Mouse (Mus musculus) MN1 (cell line): Measurements from ENCODE around the gene Hist1h3c.
"Not testable (repeated sequence)": the region's sequence is repeated elsewhere in the genome, so short reads cannot be mapped to it uniquely, and the experiment has no call there.

Source experiments
- DNase-seq: peaks from one replicate; pipeline ENCODE4 v3.0.0-alpha.2; 2016; ENCODE audit warnings: low spot score

Hist1h3c gene

GRCm38 (mm10) chr13:23705751-23706356 lies 39.5 kb downstream of the Hist1h3c start:
- DNase-seq: no peak

- DNase-seq: not testable (repeated sequence)
Measured at GRCm38 (mm10) chr13:23702801-23703200, 42.6 kb downstream of the Hist1h3c start.

GRCm38 (mm10) chr13:23702220-23702619 lies 43.2 kb downstream of the Hist1h3c start:
- DNase-seq: no peak

GRCm38 (mm10) chr13:23700786-23701520 lies 44.4 kb downstream of the Hist1h3c start:
- DNase-seq: peak; percentile 81

- no peak for DNase-seq
Measured at GRCm38 (mm10) chr13:23699767-23700166, 45.6 kb downstream of the Hist1h3c start.

- no peak for DNase-seq
Measured at GRCm38 (mm10) chr13:23698996-23699395, 46.4 kb downstream of the Hist1h3c start.

- DNase-seq: peak; percentile 97
Measured at GRCm38 (mm10) chr13:23698300-23698693, 47.1 kb downstream of the Hist1h3c start, which contains the start of gene Hist1h4c. Gene Hist1h4c (minus strand): TSS chr13:23698454.

- peak; percentile 76 for DNase-seq
Measured at GRCm38 (mm10) chr13:23697491-23698299, 47.7 kb downstream of the Hist1h3c start.

GRCm38 (mm10) chr13:23696061-23696474 lies 49.3 kb downstream of the Hist1h3c start:
- DNase-seq: no peak

- no peak for DNase-seq
Measured at GRCm38 (mm10) chr13:23695514-23695913, 49.9 kb downstream of the Hist1h3c start, which contains the start of gene Hist1h1t. Gene Hist1h1t (plus strand): TSS chr13:23695814.
